Mouse (Mus musculus) adrenal gland, postnatal 25 days (tissue): ENCODE data around the gene Lrrc4. TPM values are rescaled to one million over a fixed set of nuclear protein-coding genes. Genes with fewer than 3 reads are reported as not detected.

Experiments
- DNase-seq: peaks from one replicate; pipeline ENCODE4 v3.0.0; 2021; ENCODE audit warnings: mixed read lengths
- total RNA-seq: library from RNA; stranded (reverse); gene quantifications from 2 replicates; pipeline ENCODE4 v1.2.3, GENCODE M21; 2021

The Lrrc4 gene
- total RNA-seq, 1 experiment from 2014 or later: 3.5 TPM

- no peak for DNase-seq
Measured at GRCm38 (mm10) chr6:28613441-28613840, 218.1 kb downstream of the Lrrc4 start.

Other genes starting within 250 kb of the Lrrc4 start
- gene Lep, start 228.5 kb upstream of the Lrrc4 start, total RNA-seq: 3.0 and 6.3 TPM in 2 replicates